Mouse (Mus musculus): ENCODE measurements at regions not wholly inside any gene's neighbourhood (a gene's known extent, or its start where the extent isn't known, plus 50 kb on each side); places are given as distances from the start of the nearest gene placed in this dataset.
A peak's percentile ranks its signal among the peaks of the same experiment; 100 is the strongest.

DNA sequence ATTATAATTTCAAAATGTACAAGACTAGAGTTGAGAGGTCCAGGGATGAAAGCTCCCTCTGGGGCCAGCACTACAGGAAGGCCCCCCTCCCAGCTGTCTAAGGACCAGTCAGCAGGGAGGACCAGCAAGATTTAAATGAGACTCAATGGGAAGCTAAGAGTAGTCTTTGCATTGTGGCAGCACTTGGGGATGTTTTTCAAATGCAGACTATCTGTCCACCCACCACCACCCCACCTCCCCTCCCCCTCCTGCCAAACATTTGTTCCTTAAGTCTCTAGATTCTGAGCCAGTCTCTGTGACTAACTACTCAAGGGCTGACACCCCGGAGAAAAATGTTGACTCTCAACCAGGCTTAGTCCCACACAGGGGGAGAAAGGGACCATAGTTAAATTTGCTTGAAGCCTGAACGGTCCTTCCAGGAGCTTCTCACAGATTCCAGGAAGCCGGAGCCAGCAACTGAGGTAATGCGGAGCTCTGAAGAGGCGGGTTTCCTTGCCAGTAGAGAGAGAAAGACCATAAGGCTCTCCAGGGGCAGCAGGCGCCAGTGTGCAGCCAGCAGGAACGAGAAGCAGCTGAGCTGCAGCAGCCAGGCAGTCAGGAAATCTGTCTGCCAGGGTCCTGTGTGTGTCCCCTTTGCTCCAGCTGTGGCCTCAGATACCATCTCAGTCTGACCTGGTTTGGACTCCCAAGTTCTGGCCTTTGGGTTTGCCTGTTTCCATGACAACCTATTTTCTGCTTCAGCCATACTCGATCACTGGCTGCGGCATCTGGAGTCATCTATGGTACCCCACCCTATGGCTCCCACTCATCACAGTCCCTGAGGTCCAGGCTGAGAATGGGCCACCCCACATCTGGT, 152.1 kb upstream of the Plcz1 start:
- no peak for TF ChIP-seq CTCF (conservative IDR thresholded peaks at IDR 0.05; ENCODE audit: low read length)
- TF ChIP-seq NANOG (IDR thresholded peaks at IDR 0.05; ENCODE audit: borderline replicate concordance, low read length): no peak
- TF ChIP-seq POU5F1 (IDR thresholded peaks at IDR 0.05; ENCODE audit: borderline replicate concordance, low read length): no peak
- H3K36me3 ChIP-seq (ENCODE audit: insufficient read depth, low read length): no peaks in the 10 kb centered on the region
- H3K9me3 ChIP-seq (ENCODE audit: low read length): no peaks in the 10 kb centered on the region
- no peaks in the 10 kb centered on the region for H3K27me3 ChIP-seq (ENCODE audit: insufficient read depth, low read length)
- H3K4me1 ChIP-seq (replicated peaks; ENCODE audit: low read depth, low read length): peaks cover 80% of the 10 kb centered on the region
- peak overlapping the region; percentile 58 for H3K4me3 ChIP-seq (replicated peaks; ENCODE audit: low read length)

DNA sequence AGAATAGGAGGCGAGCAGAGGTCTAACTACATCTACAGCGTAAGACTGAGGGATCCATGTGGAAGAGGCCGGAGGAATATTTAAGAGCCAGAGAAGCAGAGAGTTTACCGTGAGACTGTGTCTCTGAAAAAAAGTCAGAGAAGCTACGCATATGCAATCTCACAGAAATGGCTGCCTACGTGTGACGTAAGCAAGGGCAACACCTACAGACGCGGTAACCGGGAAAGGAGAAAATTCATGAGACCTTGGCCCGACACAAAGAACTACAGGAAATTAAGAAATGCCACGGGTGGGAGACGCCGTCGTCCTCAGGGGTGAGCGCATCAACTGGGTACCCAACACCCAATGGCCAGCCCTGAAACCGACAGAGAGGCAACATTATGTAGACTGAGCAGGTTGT, 151.3 kb upstream of the Plcz1 start:
- TF ChIP-seq NANOG (IDR thresholded peaks at IDR 0.05; ENCODE audit: borderline replicate concordance, low read length) (no peak), CTCF (conservative IDR thresholded peaks at IDR 0.05; ENCODE audit: low read length) (no peak), POU5F1 (IDR thresholded peaks at IDR 0.05; ENCODE audit: borderline replicate concordance, low read length) (no peak)
- Histone ChIP-seq H3K4me3 (replicated peaks; ENCODE audit: low read length) (peak overlapping the region; percentile 58; the same call in 1 of the 2 replicates), H3K36me3 (ENCODE audit: insufficient read depth, low read length) (no peaks in the 10 kb centered on the region)

DNA sequence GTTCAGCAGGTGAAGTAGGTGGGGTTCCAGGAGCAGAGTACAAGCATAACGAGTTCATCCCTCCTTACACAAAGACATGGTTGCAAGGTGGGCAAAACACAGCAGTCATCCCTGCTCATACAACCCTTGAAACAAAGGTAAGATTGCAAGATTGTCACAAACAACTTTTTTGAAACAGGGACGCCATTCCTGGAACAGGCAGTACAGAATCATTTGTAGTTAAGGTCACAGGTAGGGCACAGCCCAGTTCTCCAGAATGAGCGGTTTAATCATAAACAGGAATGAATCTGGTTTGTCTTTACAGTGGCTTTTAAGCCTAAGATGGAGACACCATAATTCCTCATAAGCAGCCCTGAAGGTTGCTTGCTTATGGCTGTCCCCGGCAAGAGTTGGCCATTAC, 150.1 kb upstream of the Plcz1 start:
- no peak for TF ChIP-seq POU5F1 (IDR thresholded peaks at IDR 0.05; ENCODE audit: borderline replicate concordance, low read length)
- TF ChIP-seq CTCF (conservative IDR thresholded peaks at IDR 0.05; ENCODE audit: low read length): no peak
- TF ChIP-seq NANOG (IDR thresholded peaks at IDR 0.05; ENCODE audit: borderline replicate concordance, low read length): no peak
- no peaks in the 10 kb centered on the region for H3K9me3 ChIP-seq (ENCODE audit: low read length)

More for the DNA sequence above, 151.3 kb upstream of the Plcz1 start:
- Histone ChIP-seq H3K9me3 (ENCODE audit: low read length) (no peaks in the 10 kb centered on the region), H3K27me3 (ENCODE audit: insufficient read depth, low read length) (no peaks in the 10 kb centered on the region), H3K4me1 (replicated peaks; ENCODE audit: low read depth, low read length) (peaks cover 73% of the 10 kb centered on the region)

DNA sequence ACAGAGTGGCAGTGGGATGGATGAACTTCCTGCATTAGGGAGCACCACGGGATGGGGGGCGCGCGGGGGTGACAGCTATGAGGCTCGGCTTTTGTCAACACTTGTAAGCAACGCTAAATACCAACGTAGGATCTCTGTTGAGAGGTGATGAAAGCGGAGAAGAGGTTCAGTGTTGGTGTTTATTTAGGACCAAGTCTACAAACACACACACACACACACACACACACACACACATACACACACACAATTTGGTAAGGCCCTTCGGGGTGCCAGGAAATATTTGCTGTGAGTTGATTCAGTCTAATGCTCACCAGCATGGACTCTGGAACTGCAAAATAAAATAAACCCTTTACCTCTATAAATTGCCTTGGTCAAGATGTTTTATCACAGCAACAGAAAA, 148.3 kb upstream of the Plcz1 start:
- TF ChIP-seq NANOG (IDR thresholded peaks at IDR 0.05; ENCODE audit: borderline replicate concordance, low read length) (no peak), POU5F1 (IDR thresholded peaks at IDR 0.05; ENCODE audit: borderline replicate concordance, low read length) (no peak), CTCF (conservative IDR thresholded peaks at IDR 0.05; ENCODE audit: low read length) (no peak)
- H3K36me3 ChIP-seq (ENCODE audit: insufficient read depth, low read length): no peaks in the 10 kb centered on the region
- peaks cover 44% of the 10 kb centered on the region for H3K4me1 ChIP-seq (replicated peaks; ENCODE audit: low read depth, low read length)
- no peak overlapping the region for H3K4me3 ChIP-seq (replicated peaks; ENCODE audit: low read length)
- H3K27me3 ChIP-seq (ENCODE audit: insufficient read depth, low read length): no peaks in the 10 kb centered on the region
- no peaks in the 10 kb centered on the region for H3K9me3 ChIP-seq (ENCODE audit: low read length)

More for the DNA sequence above, 150.1 kb upstream of the Plcz1 start:
- no peaks in the 10 kb centered on the region for H3K27me3 ChIP-seq (ENCODE audit: insufficient read depth, low read length)
- H3K4me3 ChIP-seq (replicated peaks; ENCODE audit: low read length): no peak overlapping the region
- peaks cover 61% of the 10 kb centered on the region for H3K4me1 ChIP-seq (replicated peaks; ENCODE audit: low read depth, low read length)
- H3K36me3 ChIP-seq (ENCODE audit: insufficient read depth, low read length): no peaks in the 10 kb centered on the region

DNA sequence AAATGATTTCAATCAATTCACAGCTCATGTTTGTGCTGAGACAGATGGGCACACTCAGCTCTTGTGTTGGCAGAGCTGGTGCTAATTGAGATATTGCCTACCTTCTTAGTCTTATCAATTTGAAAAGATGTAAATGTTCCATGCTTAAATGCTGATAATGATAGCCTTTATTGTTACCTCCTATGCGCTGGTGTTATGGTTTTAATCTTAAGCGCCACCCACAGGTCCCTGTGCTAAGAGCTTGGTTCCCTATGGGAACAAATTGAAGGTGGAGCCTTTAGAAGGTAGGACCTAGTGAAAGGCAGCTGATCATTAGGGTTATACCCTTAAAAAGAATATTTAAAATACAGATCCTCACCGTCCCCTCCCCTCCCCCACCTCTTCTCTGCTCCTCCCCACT, 146.5 kb upstream of the Plcz1 start:
- Histone ChIP-seq H3K27me3 (ENCODE audit: insufficient read depth, low read length) (no peaks in the 10 kb centered on the region), H3K4me3 (replicated peaks; ENCODE audit: low read length) (no peak overlapping the region), H3K36me3 (ENCODE audit: insufficient read depth, low read length) (no peaks in the 10 kb centered on the region), H3K9me3 (ENCODE audit: low read length) (no peaks in the 10 kb centered on the region), H3K4me1 (replicated peaks; ENCODE audit: low read depth, low read length) (peaks cover 26% of the 10 kb centered on the region)
- TF ChIP-seq POU5F1 (IDR thresholded peaks at IDR 0.05; ENCODE audit: borderline replicate concordance, low read length) (no peak), NANOG (IDR thresholded peaks at IDR 0.05; ENCODE audit: borderline replicate concordance, low read length) (no peak), CTCF (conservative IDR thresholded peaks at IDR 0.05; ENCODE audit: low read length) (no peak)

DNA sequence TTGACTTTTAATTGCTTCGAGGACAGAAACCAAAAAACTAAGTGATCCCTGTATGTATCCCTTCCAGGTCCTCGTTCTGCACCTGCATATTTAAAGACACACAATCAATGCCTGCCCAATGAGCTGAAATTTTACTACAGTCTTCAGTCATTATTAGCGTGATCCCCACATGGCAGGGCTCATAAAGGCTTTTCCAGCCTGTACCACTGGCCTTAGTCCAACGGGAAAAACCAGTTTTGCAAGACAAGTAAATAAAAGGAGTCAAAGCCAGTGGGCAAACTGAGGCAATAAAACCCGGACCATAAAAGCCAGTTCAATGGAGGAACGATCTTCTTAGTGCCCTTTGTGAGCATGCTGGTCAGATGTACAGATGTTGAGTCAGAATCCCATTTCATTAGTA, 145.8 kb upstream of the Plcz1 start:
- TF ChIP-seq NANOG (IDR thresholded peaks at IDR 0.05; ENCODE audit: borderline replicate concordance, low read length) (no peak), POU5F1 (IDR thresholded peaks at IDR 0.05; ENCODE audit: borderline replicate concordance, low read length) (no peak), CTCF (conservative IDR thresholded peaks at IDR 0.05; ENCODE audit: low read length) (no peak)
- no peaks in the 10 kb centered on the region for H3K9me3 ChIP-seq (ENCODE audit: low read length)

DNA sequence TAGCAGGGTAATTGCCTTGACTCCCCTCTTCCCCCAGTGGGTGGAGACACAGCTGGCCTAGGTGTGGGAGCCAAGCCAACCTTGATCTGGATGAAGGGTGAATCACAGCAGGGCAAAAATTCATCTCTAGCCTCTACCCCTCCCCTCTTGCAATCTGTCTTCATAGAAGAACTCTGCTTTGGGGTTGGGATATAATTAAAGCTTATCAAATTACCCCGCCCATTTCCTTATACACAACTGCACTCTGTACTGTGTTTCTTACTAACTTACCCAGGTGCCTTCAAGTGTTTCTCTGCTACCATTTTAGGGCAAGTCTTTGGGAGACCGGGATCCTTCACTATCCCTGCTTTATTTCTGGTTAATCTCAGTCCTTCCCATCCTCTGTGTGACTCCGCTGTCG, 138.7 kb upstream of the Plcz1 start:
- no peak for TF ChIP-seq POU5F1 (IDR thresholded peaks at IDR 0.05; ENCODE audit: borderline replicate concordance, low read length)
- TF ChIP-seq NANOG (IDR thresholded peaks at IDR 0.05; ENCODE audit: borderline replicate concordance, low read length): no peak
- no peak for TF ChIP-seq CTCF (conservative IDR thresholded peaks at IDR 0.05; ENCODE audit: low read length)
- no peaks in the 10 kb centered on the region for H3K36me3 ChIP-seq (ENCODE audit: insufficient read depth, low read length)
- no peaks in the 10 kb centered on the region for H3K27me3 ChIP-seq (ENCODE audit: insufficient read depth, low read length)
- H3K4me1 ChIP-seq (replicated peaks; ENCODE audit: low read depth, low read length): peaks cover 4% of the 10 kb centered on the region; the same call in 1 of the 2 replicates
- H3K4me3 ChIP-seq (replicated peaks; ENCODE audit: low read length): no peak overlapping the region
- no peaks in the 10 kb centered on the region for H3K9me3 ChIP-seq (ENCODE audit: low read length)

More for the DNA sequence above, 145.8 kb upstream of the Plcz1 start:
- no peak overlapping the region for H3K4me3 ChIP-seq (replicated peaks; ENCODE audit: low read length)
- H3K4me1 ChIP-seq (replicated peaks; ENCODE audit: low read depth, low read length): peaks cover 20% of the 10 kb centered on the region
- no peaks in the 10 kb centered on the region for H3K27me3 ChIP-seq (ENCODE audit: insufficient read depth, low read length)
- H3K36me3 ChIP-seq (ENCODE audit: insufficient read depth, low read length): no peaks in the 10 kb centered on the region

DNA sequence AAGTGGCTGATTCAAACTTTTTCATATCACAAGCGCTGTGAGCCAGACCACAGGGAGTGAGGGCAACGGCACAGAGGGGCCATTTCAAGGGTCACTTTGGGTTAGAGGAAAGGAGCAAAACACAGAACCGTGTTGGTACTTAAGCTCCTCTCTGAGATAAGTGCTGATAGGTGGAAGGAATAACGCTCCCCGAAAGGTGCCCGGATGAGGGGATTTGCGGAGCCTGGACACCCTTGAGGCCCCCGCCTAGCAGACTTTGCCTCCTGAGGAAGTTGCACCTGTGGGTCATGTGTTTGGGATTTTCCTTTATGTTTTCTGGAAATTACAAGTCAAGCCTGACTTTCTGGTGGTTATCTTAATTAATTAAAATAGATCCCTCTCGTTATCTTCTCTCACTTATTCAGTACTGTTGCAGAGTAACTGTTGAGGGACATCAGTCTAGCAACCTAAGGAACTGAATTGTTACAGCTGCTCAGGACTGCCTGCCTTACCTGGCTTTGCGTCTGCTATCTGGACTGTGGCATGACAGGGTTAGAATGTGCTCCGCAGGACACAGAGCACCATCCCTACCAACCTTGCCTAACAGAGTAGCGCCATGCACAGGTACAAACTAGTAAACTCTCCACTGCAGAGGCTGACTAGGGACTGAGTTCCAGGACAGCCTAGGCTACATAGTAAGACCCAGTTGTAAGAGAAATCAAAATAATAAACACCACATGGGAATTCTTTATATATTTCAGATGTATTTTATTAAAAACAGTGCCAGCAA, 137.4 kb upstream of the Plcz1 start:
- H3K27me3 ChIP-seq (ENCODE audit: insufficient read depth, low read length): no peaks in the 10 kb centered on the region
- H3K9me3 ChIP-seq (ENCODE audit: low read length): no peaks in the 10 kb centered on the region
- H3K36me3 ChIP-seq (ENCODE audit: insufficient read depth, low read length): no peaks in the 10 kb centered on the region
- H3K4me1 ChIP-seq (replicated peaks; ENCODE audit: low read depth, low read length): peaks cover 4% of the 10 kb centered on the region; the same call in 1 of the 2 replicates
- TF ChIP-seq CTCF (conservative IDR thresholded peaks at IDR 0.05; ENCODE audit: low read length): no peak
- H3K4me3 ChIP-seq (replicated peaks; ENCODE audit: low read length): no peak overlapping the region
